Mouse (Mus musculus): ENCODE results near the gene Nans. TPM values are rescaled to one million over a fixed set of nuclear protein-coding genes. Genes with fewer than 3 reads are reported as not detected.

The Nans gene
- polyA plus RNA-seq (2012; rRNA removed) (75.9 and 82.4 TPM in 2 replicates), polyA plus RNA-seq (2014; fragmentation: Nextera tagmentation; extraction: Ambion mirVana) (84.1 and 84.5 TPM in 2 replicates)

GRCm38 (mm10) chr4:46489028-46489925 lies at the start of gene Nans:
Gene Nans (plus strand): TSS chr4:46489248.
- Histone ChIP-seq H3K4me2 (replicated peaks; ENCODE audit: low read depth, low read length, severe bottlenecking) (peak within 1 kb of the TSS; percentile 64), H3K36me3 (ENCODE audit: control insufficient read depth, insufficient read depth, low read length) (peaks cover 21% of the 10 kb centered on the region), H3K27me3 (ENCODE audit: control insufficient read depth, insufficient read depth, low read length) (no peaks in the 10 kb centered on the region), H3K4me1 (ENCODE audit: control insufficient read depth, insufficient read depth, low read length) (peaks cover 5% of the 10 kb centered on the region), H3K27ac (replicated peaks; ENCODE audit: low read depth, low read length) (peak within 1 kb of the TSS; percentile 75), H3K9me3 (ENCODE audit: control insufficient read depth, low read length) (no peaks in the 10 kb centered on the region), H3K4me3 (replicated peaks; ENCODE audit: low read length) (peak within 1 kb of the TSS; percentile 84), H3K9ac (ENCODE audit: low read depth, low read length, severe bottlenecking) (peak within 1 kb of the TSS; percentile 78)
- DNase-seq (ENCODE audit: low spot score) = peak; percentile 96
- peak; percentile 99 for ATAC-seq (ENCODE audit: low FRiP score, low read depth)
- 0 out of 2 replicates have a peak, but pooled peaks have one; percentile 31 for TF ChIP-seq POLR2A (IDR thresholded peaks at IDR 0.05; ENCODE audit: borderline replicate concordance, extremely low read depth, insufficient read depth, insufficient read length)
- WGBS = 1% methylated on average over 51 of the region's 58 CpGs

GRCm38 (mm10) chr4:46442501-46442900 lies 46.5 kb upstream of the Nans start:
- Histone ChIP-seq H3K9ac (ENCODE audit: low read depth, low read length, severe bottlenecking) (no peak overlapping the region), H3K9me3 (ENCODE audit: control insufficient read depth, low read length) (no peaks in the 10 kb centered on the region), H3K4me3 (replicated peaks; ENCODE audit: low read length) (no peak overlapping the region), H3K4me1 (ENCODE audit: control insufficient read depth, insufficient read depth, low read length) (no peaks in the 10 kb centered on the region), H3K27ac (replicated peaks; ENCODE audit: low read depth, low read length) (no peak overlapping the region), H3K36me3 (ENCODE audit: control insufficient read depth, insufficient read depth, low read length) (no peaks in the 10 kb centered on the region), H3K4me2 (replicated peaks; ENCODE audit: low read depth, low read length, severe bottlenecking) (no peak overlapping the region), H3K27me3 (ENCODE audit: control insufficient read depth, insufficient read depth, low read length) (no peaks in the 10 kb centered on the region)
- no peak for DNase-seq (ENCODE audit: low spot score)
- no peak for TF ChIP-seq POLR2A (IDR thresholded peaks at IDR 0.05; ENCODE audit: borderline replicate concordance, extremely low read depth, insufficient read depth, insufficient read length)
- ATAC-seq (ENCODE audit: low FRiP score, low read depth) = no peak
- 46% methylated on average over 4 of the region's 4 CpGs for WGBS

GRCm38 (mm10) chr4:46445237-46445945 lies 43.7 kb upstream of the Nans start:
- no peak overlapping the region for H3K4me3 ChIP-seq (replicated peaks; ENCODE audit: low read length)
- no peak for TF ChIP-seq POLR2A (IDR thresholded peaks at IDR 0.05; ENCODE audit: borderline replicate concordance, extremely low read depth, insufficient read depth, insufficient read length)
- no peaks in the 10 kb centered on the region for H3K9me3 ChIP-seq (ENCODE audit: control insufficient read depth, low read length)
- no peak overlapping the region for H3K9ac ChIP-seq (ENCODE audit: low read depth, low read length, severe bottlenecking)
- DNase-seq (ENCODE audit: low spot score) = no peak
- ATAC-seq (ENCODE audit: low FRiP score, low read depth) = no peak
- 52% methylated on average over 9 of the region's 9 CpGs for WGBS
- H3K36me3 ChIP-seq (ENCODE audit: control insufficient read depth, insufficient read depth, low read length) = no peaks in the 10 kb centered on the region
- no peak overlapping the region for H3K4me2 ChIP-seq (replicated peaks; ENCODE audit: low read depth, low read length, severe bottlenecking)
- H3K27me3 ChIP-seq (ENCODE audit: control insufficient read depth, insufficient read depth, low read length) = no peaks in the 10 kb centered on the region
- no peaks in the 10 kb centered on the region for H3K4me1 ChIP-seq (ENCODE audit: control insufficient read depth, insufficient read depth, low read length)
- no peak overlapping the region for H3K27ac ChIP-seq (replicated peaks; ENCODE audit: low read depth, low read length)

- H3K4me1 ChIP-seq (ENCODE audit: control insufficient read depth, insufficient read depth, low read length) = peaks cover under 1% of the 10 kb centered on the region; the same call in 1 of the 2 replicates
- WGBS = 59% methylated on average over 1 of the region's 1 CpGs
- no peaks in the 10 kb centered on the region for H3K36me3 ChIP-seq (ENCODE audit: control insufficient read depth, insufficient read depth, low read length)
- H3K9me3 ChIP-seq (ENCODE audit: control insufficient read depth, low read length) = no peaks in the 10 kb centered on the region
- no peak for TF ChIP-seq POLR2A (IDR thresholded peaks at IDR 0.05; ENCODE audit: borderline replicate concordance, extremely low read depth, insufficient read depth, insufficient read length)
- ATAC-seq (ENCODE audit: low FRiP score, low read depth) (no peak), DNase-seq (ENCODE audit: low spot score) (no peak)
- H3K9ac ChIP-seq (ENCODE audit: low read depth, low read length, severe bottlenecking) = no peak overlapping the region
- no peak overlapping the region for H3K4me3 ChIP-seq (replicated peaks; ENCODE audit: low read length)
- no peak overlapping the region for H3K27ac ChIP-seq (replicated peaks; ENCODE audit: low read depth, low read length)
- no peak overlapping the region for H3K4me2 ChIP-seq (replicated peaks; ENCODE audit: low read depth, low read length, severe bottlenecking)
- no peaks in the 10 kb centered on the region for H3K27me3 ChIP-seq (ENCODE audit: control insufficient read depth, insufficient read depth, low read length)
Measured at GRCm38 (mm10) chr4:46447461-46447860, 41.6 kb upstream of the Nans start.

- TF ChIP-seq POLR2A (IDR thresholded peaks at IDR 0.05; ENCODE audit: borderline replicate concordance, extremely low read depth, insufficient read depth, insufficient read length) = no peak
Measured at GRCm38 (mm10) chr4:46448886-46449285, 40.2 kb upstream of the Nans start.

More at GRCm38 (mm10) chr4:46448886-46449285, 40.2 kb upstream of the Nans start:
- Histone ChIP-seq H3K36me3 (ENCODE audit: control insufficient read depth, insufficient read depth, low read length) (no peaks in the 10 kb centered on the region), H3K4me1 (ENCODE audit: control insufficient read depth, insufficient read depth, low read length) (peaks cover 11% of the 10 kb centered on the region), H3K9me3 (ENCODE audit: control insufficient read depth, low read length) (no peaks in the 10 kb centered on the region), H3K4me2 (replicated peaks; ENCODE audit: low read depth, low read length, severe bottlenecking) (no peak overlapping the region), H3K27ac (replicated peaks; ENCODE audit: low read depth, low read length) (no peak overlapping the region), H3K9ac (ENCODE audit: low read depth, low read length, severe bottlenecking) (no peak overlapping the region), H3K27me3 (ENCODE audit: control insufficient read depth, insufficient read depth, low read length) (no peaks in the 10 kb centered on the region), H3K4me3 (replicated peaks; ENCODE audit: low read length) (no peak overlapping the region)
- ATAC-seq (ENCODE audit: low FRiP score, low read depth) (no peak), DNase-seq (ENCODE audit: low spot score) (no peak)
- WGBS = 60% methylated on average over 6 of the region's 6 CpGs

Data from limb, embryonic 14.5 days (tissue).